Mouse (Mus musculus): ENCODE measurements around the gene Vps18. TPM values are rescaled to one million over a fixed set of nuclear protein-coding genes. Genes with fewer than 3 reads are reported as not detected.

Vps18 gene
- polyA plus RNA-seq (2016; fragmentation: Nextera tagmentation; extraction: Ambion mirVana), result 23.8 and 23.9 TPM in 2 replicates

DNA sequence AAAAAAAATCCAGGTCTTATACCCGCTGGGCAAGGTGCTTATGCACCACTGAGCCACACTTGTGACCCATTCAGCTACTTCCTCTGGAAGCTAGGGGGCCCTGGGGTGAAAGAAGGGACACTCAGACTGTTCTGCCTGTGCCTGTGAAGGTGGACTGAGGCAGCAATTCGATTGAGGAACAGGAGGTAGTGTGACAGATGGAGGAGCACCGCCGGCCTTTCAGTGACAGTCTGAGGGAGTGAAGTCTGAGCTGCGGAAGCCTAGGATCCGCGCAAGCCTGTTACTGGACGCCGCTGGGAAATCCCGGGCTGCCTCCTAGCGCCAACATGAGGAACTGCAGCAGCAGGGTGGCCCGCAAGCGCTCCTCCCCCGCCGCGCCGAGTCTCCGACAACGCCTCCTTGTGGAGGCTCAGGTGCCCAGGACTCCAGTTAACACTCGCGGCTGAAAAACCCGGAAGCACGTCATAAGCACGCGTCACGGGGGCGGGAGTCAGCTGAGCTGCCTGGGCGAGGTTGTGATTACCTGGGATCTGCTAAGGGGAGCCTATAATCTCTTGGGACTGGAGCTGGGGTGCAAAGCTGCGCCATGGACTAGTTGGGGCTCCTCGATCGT is at the start of gene Vps18:
Gene Vps18, plus strand, starts transcription at position 471 of the 613 bp plus-strand sequence.
- H3K4me1 ChIP-seq, result peaks cover 7% of the 10 kb centered on the region
- peaks cover 32% of the 10 kb centered on the region for H3K36me3 ChIP-seq
- WGBS, result 1% methylated on average over 31 of the region's 31 CpGs
- peak; percentile 90 for ATAC-seq (ENCODE audit: insufficient number of reproducible peaks, insufficient read depth, low FRiP score, low TSS enrichment)
- H3K27ac ChIP-seq, result no peak within 1 kb of the TSS
- no peaks in the 10 kb centered on the region for H3K9me3 ChIP-seq
- H3K27me3 ChIP-seq, result no peaks in the 10 kb centered on the region
- peak within 1 kb of the TSS; percentile 90 for H3K4me2 ChIP-seq (replicated peaks)
- peak within 1 kb of the TSS; percentile 76 for H3K4me3 ChIP-seq
- peak within 1 kb of the TSS; percentile 88 for H3K9ac ChIP-seq

DNA sequence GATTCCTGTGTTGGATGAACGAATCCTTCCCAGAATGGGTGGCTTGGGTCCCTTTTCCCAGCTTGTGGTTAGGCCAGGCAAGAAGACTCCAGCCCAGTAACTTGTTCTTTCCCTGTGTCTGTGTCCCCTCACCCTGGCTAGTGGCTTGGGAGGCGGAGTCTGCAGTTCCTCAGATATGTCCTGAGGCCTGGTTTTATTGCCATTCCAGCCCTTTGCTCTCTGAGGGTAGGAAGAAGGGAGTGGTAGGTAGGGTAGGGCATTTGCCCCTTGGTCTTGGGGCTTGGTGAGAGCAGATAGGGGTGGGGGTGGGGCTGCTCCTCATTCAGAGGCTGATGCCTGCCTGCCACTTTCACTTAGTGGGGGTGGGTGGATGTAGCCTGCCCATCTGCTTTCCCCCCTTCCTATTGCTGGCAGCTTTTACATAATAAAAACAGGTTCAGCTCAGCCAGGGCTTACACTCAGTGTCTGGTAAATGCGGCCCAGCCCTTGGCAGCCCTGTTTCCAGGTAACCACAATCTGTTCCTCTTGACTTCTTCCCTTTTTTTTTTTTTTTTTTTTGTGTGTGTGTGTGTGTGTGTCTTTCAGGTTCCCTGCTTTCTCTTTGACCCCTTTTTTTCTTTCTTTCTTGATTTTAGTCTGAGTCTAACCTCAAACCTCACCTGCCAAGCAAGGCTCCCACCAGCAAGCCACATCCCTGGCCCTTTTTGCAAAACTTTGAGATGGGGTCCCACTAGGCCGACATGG is 48.3 kb upstream of the Vps18 start:
- no peaks in the 10 kb centered on the region for H3K9me3 ChIP-seq
- 57% methylated on average over 4 of the region's 4 CpGs for WGBS
- ATAC-seq (ENCODE audit: insufficient number of reproducible peaks, insufficient read depth, low FRiP score, low TSS enrichment), result no peak
- H3K27me3 ChIP-seq, result peaks cover 56% of the 10 kb centered on the region
- no peak overlapping the region for H3K4me2 ChIP-seq (replicated peaks)
- H3K27ac ChIP-seq, result no peak overlapping the region
- H3K9ac ChIP-seq, result no peak overlapping the region
- peaks cover 12% of the 10 kb centered on the region; the same call in 1 of the 2 replicates for H3K4me1 ChIP-seq
- no peaks in the 10 kb centered on the region for H3K36me3 ChIP-seq
- no peak overlapping the region for H3K4me3 ChIP-seq

DNA sequence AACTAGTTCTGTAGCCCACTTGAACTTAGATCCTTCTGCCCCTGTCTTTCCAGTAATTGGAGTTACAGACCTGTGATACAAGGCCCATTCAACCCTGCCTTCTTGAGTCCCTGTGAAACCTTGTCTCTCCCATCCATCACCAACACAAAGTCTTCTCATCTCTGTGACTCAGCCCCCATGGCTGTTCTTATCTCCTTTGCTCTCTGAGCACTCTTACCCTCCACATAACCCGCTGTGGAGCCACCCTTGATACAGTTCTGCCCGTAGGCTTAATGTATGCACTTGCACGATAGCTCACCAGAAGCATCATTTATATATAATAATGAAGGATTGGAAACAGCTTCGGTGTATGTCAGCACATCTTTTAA is 47.7 kb upstream of the Vps18 start:
- no peak for ATAC-seq (ENCODE audit: insufficient number of reproducible peaks, insufficient read depth, low FRiP score, low TSS enrichment)
- H3K9me3 ChIP-seq, result no peaks in the 10 kb centered on the region
- H3K4me3 ChIP-seq, result no peak overlapping the region
- peaks cover 50% of the 10 kb centered on the region for H3K27me3 ChIP-seq
- H3K36me3 ChIP-seq, result no peaks in the 10 kb centered on the region
- no peak overlapping the region for H3K4me2 ChIP-seq (replicated peaks)
- WGBS, result 90% methylated on average over 4 of the region's 4 CpGs
- H3K4me1 ChIP-seq, result peaks cover 12% of the 10 kb centered on the region; the same call in 1 of the 2 replicates
- H3K9ac ChIP-seq, result no peak overlapping the region
- no peak overlapping the region for H3K27ac ChIP-seq

DNA sequence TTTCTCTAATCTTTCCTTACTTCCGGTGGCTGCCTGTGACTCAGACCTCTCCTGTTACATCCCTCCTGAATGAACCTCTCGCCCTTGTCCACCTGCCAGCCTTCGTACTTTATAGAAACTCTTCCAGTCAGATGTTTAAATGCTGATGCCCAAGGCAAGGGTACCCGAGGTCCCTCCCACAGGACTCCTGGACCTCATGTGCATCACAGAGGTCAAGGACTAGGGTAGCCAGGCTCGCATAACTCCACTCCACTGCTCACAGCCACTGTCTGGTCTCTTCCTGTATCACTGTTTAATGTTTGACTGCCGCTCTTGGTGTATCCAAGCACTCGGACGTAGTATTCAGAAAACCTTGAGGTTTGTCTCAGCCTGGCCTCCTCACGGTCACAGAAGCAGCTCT is 46.0 kb upstream of the Vps18 start:
- Histone ChIP-seq H3K27ac (no peak overlapping the region), H3K36me3 (no peaks in the 10 kb centered on the region), H3K4me2 (replicated peaks) (no peak overlapping the region), H3K9ac (no peak overlapping the region), H3K4me3 (no peak overlapping the region), H3K9me3 (no peaks in the 10 kb centered on the region), H3K4me1 (peaks cover 2% of the 10 kb centered on the region; the same call in 1 of the 2 replicates), H3K27me3 (peaks cover 33% of the 10 kb centered on the region)
- no peak for ATAC-seq (ENCODE audit: insufficient number of reproducible peaks, insufficient read depth, low FRiP score, low TSS enrichment)
- 76% methylated on average over 9 of the region's 9 CpGs for whole genome bisulfite sequencing

DNA sequence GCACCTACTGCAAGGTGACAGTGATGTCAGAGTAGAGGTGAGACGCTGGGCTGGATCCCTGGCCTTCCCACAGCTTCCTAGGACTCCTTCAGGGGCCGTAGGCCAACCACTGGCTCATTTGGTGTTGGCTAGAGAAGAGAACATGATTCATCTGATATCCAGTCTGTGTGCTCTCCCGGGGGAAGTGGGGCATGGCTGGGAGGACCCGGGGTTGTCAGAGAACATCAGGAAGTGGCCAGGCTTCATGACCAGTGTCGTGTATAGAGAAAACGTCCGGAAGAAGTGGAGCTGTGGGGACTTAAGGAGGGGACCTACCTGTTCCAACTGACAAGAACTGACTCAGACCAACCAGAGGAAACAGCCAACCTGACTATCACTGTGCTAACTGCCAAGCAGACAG is 43.3 kb upstream of the Vps18 start:
- H3K27ac ChIP-seq, result no peak overlapping the region
- no peak overlapping the region for H3K4me3 ChIP-seq
- no peak overlapping the region for H3K9ac ChIP-seq
- H3K4me2 ChIP-seq (replicated peaks), result no peak overlapping the region
- no peaks in the 10 kb centered on the region for H3K4me1 ChIP-seq
- H3K9me3 ChIP-seq, result no peaks in the 10 kb centered on the region
- peaks cover 6% of the 10 kb centered on the region; the same call in 1 of the 2 replicates for H3K27me3 ChIP-seq
- WGBS, result 85% methylated on average over 7 of the region's 7 CpGs
- H3K36me3 ChIP-seq, result no peaks in the 10 kb centered on the region
- no peak for ATAC-seq (ENCODE audit: insufficient number of reproducible peaks, insufficient read depth, low FRiP score, low TSS enrichment)

DNA sequence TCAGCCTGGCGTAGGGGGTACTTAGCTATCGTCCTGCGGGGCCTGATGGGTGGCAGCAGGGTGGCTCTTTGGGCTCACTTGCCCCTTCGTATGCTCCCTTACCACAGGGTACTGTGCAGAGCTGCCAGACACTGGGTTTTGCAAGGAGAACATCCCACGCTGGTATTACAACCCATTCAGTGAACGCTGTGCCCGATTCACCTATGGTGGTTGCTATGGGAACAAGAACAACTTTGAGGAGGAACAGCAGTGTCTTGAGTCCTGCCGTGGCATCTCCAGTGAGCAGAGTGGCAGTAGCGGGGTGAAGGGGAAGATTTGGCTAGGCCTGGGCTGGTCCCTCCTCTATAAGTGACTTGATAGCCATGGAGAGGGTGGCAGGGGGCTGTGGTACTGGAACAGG is 40.6 kb upstream of the Vps18 start:
- no peak for ATAC-seq (ENCODE audit: insufficient number of reproducible peaks, insufficient read depth, low FRiP score, low TSS enrichment)
- H3K27ac ChIP-seq, result no peak overlapping the region
- 85% methylated on average over 9 of the region's 9 CpGs for WGBS
- no peaks in the 10 kb centered on the region for H3K9me3 ChIP-seq
- H3K27me3 ChIP-seq, result no peaks in the 10 kb centered on the region
- no peak overlapping the region for H3K4me3 ChIP-seq
- no peaks in the 10 kb centered on the region for H3K4me1 ChIP-seq
- no peaks in the 10 kb centered on the region for H3K36me3 ChIP-seq
- no peak overlapping the region for H3K9ac ChIP-seq
- H3K4me2 ChIP-seq (replicated peaks), result no peak overlapping the region

DNA sequence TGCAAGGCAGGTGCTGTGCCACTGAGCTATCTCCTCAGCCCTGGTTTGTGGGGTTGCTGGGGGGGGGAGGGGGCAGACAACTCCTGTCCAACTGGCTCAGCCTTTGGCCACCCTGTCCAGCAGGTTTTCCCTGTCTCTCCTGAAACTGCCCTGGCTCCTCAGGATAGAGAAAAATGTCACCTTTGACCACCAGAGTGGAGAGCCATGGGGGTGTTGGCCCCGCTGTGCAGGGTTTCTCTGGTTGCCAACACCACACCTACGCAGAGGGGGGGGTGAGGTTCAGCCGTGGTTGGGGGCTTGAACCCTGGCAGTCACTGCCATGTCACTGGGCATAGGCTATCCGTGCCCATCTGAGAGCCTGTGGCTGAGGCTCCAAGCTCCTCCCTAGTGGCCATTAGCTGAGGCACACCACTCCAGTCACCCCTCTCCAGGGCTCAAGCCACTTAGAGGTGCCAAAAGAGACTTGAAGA is 38.9 kb upstream of the Vps18 start:
- ATAC-seq (ENCODE audit: insufficient number of reproducible peaks, insufficient read depth, low FRiP score, low TSS enrichment), result no peak
- H3K4me2 ChIP-seq (replicated peaks), result no peak overlapping the region
- H3K27ac ChIP-seq, result no peak overlapping the region
- no peaks in the 10 kb centered on the region for H3K36me3 ChIP-seq
- no peak overlapping the region for H3K9ac ChIP-seq
- no peak overlapping the region for H3K4me3 ChIP-seq
- 62% methylated on average over 4 of the region's 4 CpGs for WGBS
- no peaks in the 10 kb centered on the region for H3K4me1 ChIP-seq
- H3K27me3 ChIP-seq, result peaks cover 11% of the 10 kb centered on the region; the same call in 1 of the 2 replicates
- no peaks in the 10 kb centered on the region for H3K9me3 ChIP-seq

DNA sequence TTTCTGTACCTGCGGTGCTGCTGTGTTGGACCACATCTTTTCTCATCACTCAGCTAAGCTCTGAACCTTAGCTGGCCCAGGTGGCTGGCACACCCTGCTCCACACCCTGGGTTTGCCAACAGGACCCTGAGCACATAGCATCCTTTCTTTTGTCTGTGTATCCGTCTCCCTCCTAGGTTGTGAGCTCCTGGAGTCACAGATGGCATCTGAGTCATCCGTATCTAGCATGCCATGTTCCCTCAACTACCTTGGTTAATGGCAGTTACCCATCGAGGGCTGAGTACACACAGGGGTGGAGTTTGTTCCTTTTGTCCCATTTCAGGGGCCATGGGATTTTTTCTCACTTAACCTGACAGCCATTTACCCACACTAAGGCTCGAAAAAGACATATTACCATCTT is 38.2 kb upstream of the Vps18 start:
- Histone ChIP-seq H3K27me3 (peaks cover 17% of the 10 kb centered on the region), H3K9ac (no peak overlapping the region), H3K9me3 (no peaks in the 10 kb centered on the region), H3K4me3 (no peak overlapping the region), H3K36me3 (no peaks in the 10 kb centered on the region), H3K4me2 (replicated peaks) (no peak overlapping the region), H3K4me1 (no peaks in the 10 kb centered on the region), H3K27ac (no peak overlapping the region)
- ATAC-seq (ENCODE audit: insufficient number of reproducible peaks, insufficient read depth, low FRiP score, low TSS enrichment), result no peak
- 61% methylated on average over 5 of the region's 5 CpGs for WGBS

DNA sequence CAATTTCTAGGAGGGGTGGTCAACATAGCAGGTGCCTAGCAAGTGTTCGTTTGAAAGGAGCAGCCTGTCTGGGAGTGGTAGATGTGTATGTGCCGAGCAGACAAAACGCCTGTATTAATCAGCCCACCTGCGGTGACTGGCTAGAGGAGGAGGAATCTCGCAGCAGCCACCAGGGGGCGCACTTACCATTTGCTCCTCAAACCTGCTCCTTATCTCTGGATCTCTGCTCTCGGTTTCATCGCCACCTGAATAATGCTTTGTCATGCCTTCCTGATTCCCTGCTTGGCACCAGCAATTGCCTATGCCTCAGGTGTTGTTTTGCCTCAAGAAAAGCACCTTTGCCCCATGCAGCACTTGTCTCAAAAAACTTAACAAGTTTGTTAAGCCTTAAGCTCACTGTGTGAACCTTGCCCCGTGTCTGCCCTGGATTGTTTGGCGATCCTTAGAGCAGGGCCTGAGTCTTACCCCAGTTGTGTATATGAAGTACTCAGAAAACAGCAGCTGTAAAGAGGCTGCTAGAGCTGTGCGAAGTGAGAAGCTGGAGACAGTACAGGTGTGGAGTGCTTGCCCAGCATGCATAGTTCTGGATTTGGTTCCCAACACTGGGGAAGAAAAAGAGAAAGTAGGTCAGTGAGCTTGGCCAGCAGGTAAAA is 37.6 kb upstream of the Vps18 start:
- Histone ChIP-seq H3K27me3 (peaks cover 19% of the 10 kb centered on the region), H3K9ac (no peak overlapping the region), H3K9me3 (no peaks in the 10 kb centered on the region), H3K36me3 (no peaks in the 10 kb centered on the region), H3K4me1 (no peaks in the 10 kb centered on the region), H3K4me2 (replicated peaks) (0 out of 2 replicates have a peak overlapping the region, but pooled peaks have one; percentile 15), H3K27ac (no peak overlapping the region), H3K4me3 (no peak overlapping the region)
- 14% methylated on average over 11 of the region's 11 CpGs for WGBS
- no peak for ATAC-seq (ENCODE audit: insufficient number of reproducible peaks, insufficient read depth, low FRiP score, low TSS enrichment)

DNA sequence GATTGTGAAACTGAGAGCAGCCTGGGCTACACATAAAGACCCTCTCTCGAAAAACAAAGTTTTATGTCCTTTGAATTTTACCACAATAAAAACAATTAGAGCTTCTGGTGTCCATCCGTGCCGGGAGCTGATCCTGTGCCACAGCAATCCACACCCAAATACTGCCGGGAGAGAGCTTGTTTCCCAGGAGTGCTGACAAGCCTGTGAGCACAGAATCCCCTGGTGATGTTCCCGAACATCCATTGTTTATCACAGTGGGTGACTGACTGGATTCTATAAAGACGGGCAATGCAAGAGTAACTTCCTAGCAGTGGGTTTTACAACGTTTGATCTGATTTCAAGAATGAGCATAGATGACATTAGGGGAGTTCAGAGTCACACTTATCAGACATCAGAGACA is 33.6 kb upstream of the Vps18 start:
- H3K9ac ChIP-seq, result no peak overlapping the region
- H3K9me3 ChIP-seq, result no peaks in the 10 kb centered on the region
- WGBS, result 13% methylated on average over 7 of the region's 7 CpGs
- H3K4me1 ChIP-seq, result no peaks in the 10 kb centered on the region
- no peak overlapping the region for H3K27ac ChIP-seq
- no peak for ATAC-seq (ENCODE audit: insufficient number of reproducible peaks, insufficient read depth, low FRiP score, low TSS enrichment)
- H3K36me3 ChIP-seq, result no peaks in the 10 kb centered on the region
- H3K4me3 ChIP-seq, result no peak overlapping the region
- H3K27me3 ChIP-seq, result peaks cover 19% of the 10 kb centered on the region
- no peak overlapping the region for H3K4me2 ChIP-seq (replicated peaks)

DNA sequence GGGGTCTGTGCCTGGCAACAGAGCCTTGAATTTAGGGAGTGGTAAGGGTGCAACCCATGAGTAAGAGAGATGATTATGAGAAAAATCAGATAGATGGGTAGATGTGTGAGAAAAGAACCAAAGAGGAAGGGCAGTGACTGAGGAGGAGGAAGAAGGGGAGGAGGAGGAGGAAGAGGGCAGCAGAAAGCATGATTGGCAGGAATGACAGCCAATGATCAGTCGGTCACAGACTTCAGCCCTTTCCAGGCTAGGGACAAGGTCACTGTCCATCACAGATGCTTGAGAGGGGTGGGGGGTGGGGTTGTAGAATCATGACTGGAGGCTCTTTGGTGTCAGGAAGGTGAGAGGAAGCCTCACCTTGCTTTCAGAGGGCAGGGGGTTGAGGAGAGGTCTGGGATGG is 28.0 kb upstream of the Vps18 start:
- peaks cover 7% of the 10 kb centered on the region; the same call in 1 of the 2 replicates for H3K4me1 ChIP-seq

DNA sequence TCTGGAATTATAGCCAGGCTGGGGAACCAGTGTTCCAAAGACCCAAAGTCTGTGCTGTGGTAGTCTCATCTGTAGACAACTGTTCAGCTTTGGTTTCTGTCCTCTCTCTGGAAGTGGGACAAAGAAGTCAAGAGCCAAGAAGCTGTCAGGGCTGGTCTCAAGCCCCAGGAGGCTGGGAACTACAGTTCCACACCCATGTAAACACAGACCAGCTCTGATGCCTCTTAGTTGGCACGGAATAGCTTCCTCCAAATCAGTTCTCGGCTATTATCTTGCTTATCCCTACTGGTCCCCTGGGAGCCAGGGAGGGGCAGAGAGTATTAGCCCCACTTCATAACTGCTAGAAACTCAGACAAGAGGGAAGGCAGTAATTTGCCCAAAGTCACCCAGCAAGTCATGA is 27.2 kb upstream of the Vps18 start:
- Histone ChIP-seq H3K4me2 (replicated peaks) (no peak overlapping the region), H3K27ac (no peak overlapping the region), H3K9me3 (no peaks in the 10 kb centered on the region), H3K9ac (no peak overlapping the region), H3K4me3 (no peak overlapping the region), H3K4me1 (peaks cover 7% of the 10 kb centered on the region; the same call in 1 of the 2 replicates), H3K36me3 (no peaks in the 10 kb centered on the region), H3K27me3 (no peaks in the 10 kb centered on the region)
- ATAC-seq (ENCODE audit: insufficient number of reproducible peaks, insufficient read depth, low FRiP score, low TSS enrichment), result no peak
- WGBS, result 52% methylated on average over 2 of the region's 2 CpGs

More for the DNA sequence above, 28.0 kb upstream of the Vps18 start:
- Histone ChIP-seq H3K36me3 (no peaks in the 10 kb centered on the region), H3K27ac (no peak overlapping the region), H3K9ac (no peak overlapping the region), H3K9me3 (no peaks in the 10 kb centered on the region), H3K27me3 (peaks cover 1% of the 10 kb centered on the region), H3K4me2 (replicated peaks) (no peak overlapping the region), H3K4me3 (no peak overlapping the region)
- WGBS, result 80% methylated on average over 1 of the region's 1 CpGs
- ATAC-seq (ENCODE audit: insufficient number of reproducible peaks, insufficient read depth, low FRiP score, low TSS enrichment), result no peak
